Comparison of ENCODE assay signal across 12 mouse cellular contexts in the genomic region with DNA sequence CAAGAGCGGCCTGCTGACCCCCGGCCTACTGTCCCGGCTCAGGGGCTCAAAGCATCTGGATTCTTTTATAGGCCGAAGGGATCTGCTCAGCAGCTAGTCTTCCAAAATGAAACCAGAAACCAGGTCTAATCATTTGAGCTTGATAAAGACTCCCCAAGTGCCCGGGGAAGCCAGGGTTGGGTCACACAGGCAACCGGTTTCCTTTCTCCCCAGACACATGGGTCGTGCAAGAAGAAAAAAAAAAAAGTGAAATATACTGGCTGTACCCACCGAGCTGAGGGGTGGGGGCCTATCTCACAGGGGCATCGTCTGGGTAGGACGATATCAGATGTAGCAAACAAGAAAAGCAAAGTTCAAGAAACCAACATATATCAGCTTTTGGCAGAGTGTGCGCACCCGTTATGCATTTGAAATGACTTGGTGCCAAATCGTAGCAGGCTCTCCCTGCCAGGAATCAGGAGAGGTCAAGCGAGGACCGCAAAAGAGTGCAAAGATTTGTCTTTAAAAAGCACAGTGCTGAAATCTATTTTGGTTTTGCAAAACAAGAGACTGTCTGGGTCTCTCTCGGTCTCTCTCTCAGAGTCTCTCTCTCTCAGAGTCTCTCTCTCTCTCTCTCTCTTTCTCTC. TPM values are rescaled to one million over a fixed set of nuclear protein-coding genes. Genes with fewer than 3 reads are reported as not detected.
DNase-seq lines count a peak whose midpoint lies in the region; ATAC-seq and TF ChIP-seq lines count a peak whose summit lies in the region.
"Had no signal": no experiment of that assay in that cellular context is flagged by ENCODE, and none has a peak within 500 bp of the region (broad histone marks: within the 10 kb centered on the region; RNA-seq: fewer than 3 reads in every experiment).

No protein-coding gene starts in this region.

- no peak overlapping the region for H3K9ac ChIP-seq in kidney, embryonic 15.5 days
- H3K9ac ChIP-seq in embryonic facial prominence, embryonic 12.5 days, result no peak overlapping the region
- no peak overlapping the region for H3K9ac ChIP-seq in neural tube, embryonic 15.5 days (replicated peaks)
- H3K9ac ChIP-seq: limb, embryonic 13.5 days; lung, embryonic 15.5 days had no signal

- no peak overlapping the region for H3K4me2 ChIP-seq in kidney, embryonic 15.5 days
- H3K4me2 ChIP-seq in embryonic facial prominence, embryonic 12.5 days (replicated peaks), result no peak overlapping the region
- no peak overlapping the region for H3K4me2 ChIP-seq in neural tube, embryonic 15.5 days
- H3K4me2 ChIP-seq: limb, embryonic 13.5 days; lung, embryonic 15.5 days had no signal

- peaks cover 39% of the 10 kb centered on the region for H3K4me1 ChIP-seq in kidney, embryonic 15.5 days
- peaks cover 58% of the 10 kb centered on the region for H3K4me1 ChIP-seq in embryonic facial prominence, embryonic 12.5 days
- H3K4me1 ChIP-seq in thymus, adult 2 months (replicated peaks; ENCODE audit: control insufficient read depth, insufficient read depth, low read length), result no peaks in the 10 kb centered on the region
- peaks cover 17% of the 10 kb centered on the region for H3K4me1 ChIP-seq in neural tube, embryonic 15.5 days

- TF ChIP-seq POLR2A in thymus, adult 2 months (IDR thresholded peaks at IDR 0.05; ENCODE audit: control insufficient read depth, extremely low read depth, insufficient read depth, low read length, poor library complexity), result no peak

- H3K4me3 ChIP-seq in kidney, embryonic 15.5 days (replicated peaks), result no peak overlapping the region
- no peak overlapping the region for H3K4me3 ChIP-seq in embryonic facial prominence, embryonic 12.5 days
- no peak overlapping the region for H3K4me3 ChIP-seq in thymus, adult 2 months (ENCODE audit: control insufficient read depth, insufficient read depth, low read length)
- H3K4me3 ChIP-seq in neural tube, embryonic 15.5 days (replicated peaks), result no peak overlapping the region
- H3K4me3 ChIP-seq: limb, embryonic 13.5 days; lung, embryonic 15.5 days had no signal

- H3K27me3 ChIP-seq in kidney, embryonic 15.5 days, result peaks cover 42% of the 10 kb centered on the region
- 0 out of 2 replicates have a peak, but pooled peaks cover 7% of the 10 kb centered on the region for H3K27me3 ChIP-seq in embryonic facial prominence, embryonic 12.5 days
- H3K27me3 ChIP-seq in thymus, adult 2 months (ENCODE audit: control insufficient read depth, insufficient read depth, low read length), result no peaks in the 10 kb centered on the region
- H3K27me3 ChIP-seq in neural tube, embryonic 15.5 days (replicated peaks), result peaks cover 22% of the 10 kb centered on the region
- H3K27me3 ChIP-seq: limb, embryonic 13.5 days; lung, embryonic 15.5 days had no signal

- no peaks in the 10 kb centered on the region for H3K9me3 ChIP-seq in kidney, embryonic 15.5 days (replicated peaks)
- H3K9me3 ChIP-seq in embryonic facial prominence, embryonic 12.5 days, result no peaks in the 10 kb centered on the region
- no peaks in the 10 kb centered on the region for H3K9me3 ChIP-seq in neural tube, embryonic 15.5 days (replicated peaks)
- H3K9me3 ChIP-seq: limb, embryonic 13.5 days; lung, embryonic 15.5 days had no signal

- H3K36me3 ChIP-seq in kidney, embryonic 15.5 days, result no peaks in the 10 kb centered on the region
- H3K36me3 ChIP-seq in embryonic facial prominence, embryonic 12.5 days, result no peaks in the 10 kb centered on the region
- H3K36me3 ChIP-seq in thymus, adult 2 months (ENCODE audit: control insufficient read depth, insufficient read depth, low read length), result no peaks in the 10 kb centered on the region
- H3K36me3 ChIP-seq in neural tube, embryonic 15.5 days, result no peaks in the 10 kb centered on the region
- H3K36me3 ChIP-seq: limb, embryonic 13.5 days; lung, embryonic 15.5 days had no signal

- no peak for TF ChIP-seq CTCF in thymus, adult 2 months (IDR thresholded peaks at IDR 0.05; ENCODE audit: borderline replicate concordance, control insufficient read depth, extremely low read depth, insufficient read depth, low read length, poor library complexity)

- H3K27ac ChIP-seq in kidney, embryonic 15.5 days, result no peak overlapping the region
- peak overlapping the region; percentile 24; the same call in 1 of the 2 replicates for H3K27ac ChIP-seq in embryonic facial prominence, embryonic 12.5 days
- H3K27ac ChIP-seq in thymus, adult 2 months (ENCODE audit: control insufficient read depth, insufficient read depth, low read length), result no peak overlapping the region
- no peak overlapping the region for H3K27ac ChIP-seq in neural tube, embryonic 15.5 days (replicated peaks)
- H3K27ac ChIP-seq: limb, embryonic 13.5 days; lung, embryonic 15.5 days had no signal

- WGBS in kidney, embryonic 15.5 days, result 50% methylated on average over 16 of the region's 16 CpGs
- WGBS in embryonic facial prominence, embryonic 12.5 days, result 34% methylated on average over 16 of the region's 16 CpGs
- WGBS in thymus, adult 2 months, result 67% methylated on average over 16 of the region's 16 CpGs
- WGBS in neural tube, embryonic 15.5 days, result 81% methylated on average over 16 of the region's 16 CpGs

- peak; percentile 9 for DNase-seq in kidney, adult 9 months
- peak; percentile 44 to 62 for DNase-seq in heart, adult 9 months (ENCODE audit: low spot score in 2 of 2)
- DNase-seq in heart, postnatal 4 days, result peak; percentile 54
- no peak for DNase-seq in thymus, adult 2 months
- DNase-seq: cerebellum, adult 18-20 months; retina, postnatal 1 day had no signal

- ATAC-seq in kidney, embryonic 15.5 days (replicated peaks; ENCODE audit: low FRiP score), result no peak
- ATAC-seq in embryonic facial prominence, embryonic 12.5 days (ENCODE audit: insufficient number of reproducible peaks, insufficient read depth, low FRiP score, low TSS enrichment), result no peak
- no peak for ATAC-seq in neural tube, embryonic 15.5 days (ENCODE audit: low FRiP score)
- ATAC-seq: Patski had no signal

RNA-seq across cellular contexts. Expression of a gene that starts 55.3 kb away (rescaled TPM):
- polyA plus RNA-seq in kidney, embryonic 15.5 days (2015; fragmentation: Nextera tagmentation; extraction: Ambion mirVana), result 22.0 and 22.1 TPM in 2 replicates
- polyA plus RNA-seq in embryonic facial prominence, embryonic 12.5 days (2016; fragmentation: Nextera tagmentation; extraction: Ambion mirVana), result 41.5 and 45.7 TPM in 2 replicates
- total RNA-seq in heart, postnatal 4 days (2021), result 10 to 100 TPM; 25.5 to 26.8 TPM
- polyA plus RNA-seq in thymus, adult 2 months (2012; rRNA removed), result 4.5 and 7.7 TPM in 2 replicates
- polyA plus RNA-seq in neural tube, embryonic 15.5 days (2015; fragmentation: Nextera tagmentation; extraction: Ambion mirVana), result 7.7 and 9.0 TPM in 2 replicates
- polyA plus RNA-seq: Patski had no signal
